Mouse (Mus musculus): Measurements from ENCODE around the gene Pamr1. TPM values are rescaled to one million over a fixed set of nuclear protein-coding genes. Genes with fewer than 3 reads are reported as not detected.

The Pamr1 gene
- polyA plus RNA-seq, 1 experiment from 2014 or later: 7.1 TPM

GRCm38 (mm10) chr2:102638690-102639089 lies 88.9 kb downstream of the Pamr1 start:
- no peak overlapping the region for H3K4me3 ChIP-seq (replicated peaks)
- H3K36me3 ChIP-seq (replicated peaks): no peaks in the 10 kb centered on the region
- H3K4me2 ChIP-seq: no peak overlapping the region
- no peak overlapping the region for H3K27ac ChIP-seq (replicated peaks)
- ATAC-seq (ENCODE audit: insufficient read depth): no peak
- no peaks in the 10 kb centered on the region for H3K9me3 ChIP-seq (replicated peaks)
- no peaks in the 10 kb centered on the region for H3K27me3 ChIP-seq
- H3K4me1 ChIP-seq (replicated peaks): no peaks in the 10 kb centered on the region
- 52% methylated on average over 2 of the region's 2 CpGs for WGBS (ENCODE audit: insufficient replicate concordance)
- no peak overlapping the region for H3K9ac ChIP-seq

GRCm38 (mm10) chr2:102648845-102649500 lies 99.2 kb downstream of the Pamr1 start:
- H3K36me3 ChIP-seq (replicated peaks): no peaks in the 10 kb centered on the region
- no peak for ATAC-seq (ENCODE audit: insufficient read depth)
- H3K27me3 ChIP-seq: no peaks in the 10 kb centered on the region
- H3K4me3 ChIP-seq (replicated peaks): no peak overlapping the region
- H3K27ac ChIP-seq (replicated peaks): no peak overlapping the region
- H3K9ac ChIP-seq: no peak overlapping the region
- H3K4me1 ChIP-seq (replicated peaks): no peaks in the 10 kb centered on the region
- no peaks in the 10 kb centered on the region for H3K9me3 ChIP-seq (replicated peaks)
- no peak overlapping the region for H3K4me2 ChIP-seq
- 66% methylated on average over 10 of the region's 10 CpGs for WGBS (ENCODE audit: insufficient replicate concordance)

GRCm38 (mm10) chr2:102650322-102650721 lies 100.5 kb downstream of the Pamr1 start:
- no peak overlapping the region for H3K4me2 ChIP-seq
- H3K9me3 ChIP-seq (replicated peaks): no peaks in the 10 kb centered on the region
- no peak overlapping the region for H3K27ac ChIP-seq (replicated peaks)
- no peaks in the 10 kb centered on the region for H3K27me3 ChIP-seq
- no peaks in the 10 kb centered on the region for H3K4me1 ChIP-seq (replicated peaks)
- ATAC-seq (ENCODE audit: insufficient read depth): no peak
- 49% methylated on average over 4 of the region's 4 CpGs for WGBS (ENCODE audit: insufficient replicate concordance)
- no peaks in the 10 kb centered on the region for H3K36me3 ChIP-seq (replicated peaks)
- no peak overlapping the region for H3K4me3 ChIP-seq (replicated peaks)
- H3K9ac ChIP-seq: no peak overlapping the region

GRCm38 (mm10) chr2:102655966-102656725 lies 106.3 kb downstream of the Pamr1 start:
- Histone ChIP-seq H3K4me1 (replicated peaks) (no peaks in the 10 kb centered on the region), H3K9ac (no peak overlapping the region), H3K4me2 (no peak overlapping the region), H3K4me3 (replicated peaks) (no peak overlapping the region), H3K27ac (replicated peaks) (no peak overlapping the region), H3K9me3 (replicated peaks) (no peaks in the 10 kb centered on the region), H3K27me3 (peaks cover 54% of the 10 kb centered on the region), H3K36me3 (replicated peaks) (no peaks in the 10 kb centered on the region)
- WGBS (ENCODE audit: insufficient replicate concordance): 56% methylated on average over 8 of the region's 8 CpGs
- no peak for ATAC-seq (ENCODE audit: insufficient read depth)

- no peak for ATAC-seq (ENCODE audit: insufficient read depth)
- Histone ChIP-seq H3K9me3 (replicated peaks) (no peaks in the 10 kb centered on the region), H3K4me1 (replicated peaks) (no peaks in the 10 kb centered on the region), H3K9ac (no peak overlapping the region), H3K27me3 (peaks cover 69% of the 10 kb centered on the region), H3K36me3 (replicated peaks) (no peaks in the 10 kb centered on the region), H3K27ac (replicated peaks) (no peak overlapping the region), H3K4me3 (replicated peaks) (no peak overlapping the region), H3K4me2 (no peak overlapping the region)
- 9% methylated on average over 7 of the region's 7 CpGs for WGBS (ENCODE audit: insufficient replicate concordance)
Measured at GRCm38 (mm10) chr2:102657726-102658125, 107.9 kb downstream of the Pamr1 start.

GRCm38 (mm10) chr2:102658163-102658660 lies 108.4 kb downstream of the Pamr1 start, which contains the start of gene Slc1a2:
Slc1a2 (plus strand) TSS chr2:102658659.
- Histone ChIP-seq H3K4me3 (replicated peaks) (peak within 1 kb of the TSS; percentile 44), H3K27me3 (peaks cover 73% of the 10 kb centered on the region), H3K4me2 (peak within 1 kb of the TSS; percentile 67), H3K9me3 (replicated peaks) (no peaks in the 10 kb centered on the region), H3K4me1 (replicated peaks) (no peaks in the 10 kb centered on the region), H3K36me3 (replicated peaks) (no peaks in the 10 kb centered on the region), H3K27ac (replicated peaks) (no peak within 1 kb of the TSS), H3K9ac (no peak within 1 kb of the TSS)
- WGBS (ENCODE audit: insufficient replicate concordance): 1% methylated on average over 20 of the region's 20 CpGs
- no peak for ATAC-seq (ENCODE audit: insufficient read depth)

- no peak overlapping the region for H3K9ac ChIP-seq
- ATAC-seq (ENCODE audit: insufficient read depth): no peak
- H3K4me1 ChIP-seq (replicated peaks): no peaks in the 10 kb centered on the region
- no peaks in the 10 kb centered on the region for H3K36me3 ChIP-seq (replicated peaks)
- H3K9me3 ChIP-seq (replicated peaks): no peaks in the 10 kb centered on the region
- H3K4me3 ChIP-seq (replicated peaks): peak overlapping the region; percentile 44
- WGBS (ENCODE audit: insufficient replicate concordance): under 1% methylated on average over 78 of the region's 80 CpGs
- H3K27ac ChIP-seq (replicated peaks): no peak overlapping the region
- peak overlapping the region; percentile 67 for H3K4me2 ChIP-seq
- H3K27me3 ChIP-seq: peaks cover 76% of the 10 kb centered on the region
Measured at GRCm38 (mm10) chr2:102658661-102659520, 109.1 kb downstream of the Pamr1 start.

- ATAC-seq (ENCODE audit: insufficient read depth): no peak
- Histone ChIP-seq H3K4me2 (peak overlapping the region; percentile 67), H3K36me3 (replicated peaks) (no peaks in the 10 kb centered on the region), H3K27me3 (peaks cover 76% of the 10 kb centered on the region), H3K9ac (no peak overlapping the region), H3K27ac (replicated peaks) (no peak overlapping the region), H3K4me1 (replicated peaks) (no peaks in the 10 kb centered on the region), H3K9me3 (replicated peaks) (no peaks in the 10 kb centered on the region), H3K4me3 (replicated peaks) (peak overlapping the region; percentile 44; the same call in 1 of the 2 replicates)
- 2% methylated on average over 10 of the region's 10 CpGs for WGBS (ENCODE audit: insufficient replicate concordance)
Measured at GRCm38 (mm10) chr2:102659521-102659830, 109.7 kb downstream of the Pamr1 start.

GRCm38 (mm10) chr2:102661052-102661451 lies 111.2 kb downstream of the Pamr1 start:
- Histone ChIP-seq H3K4me3 (replicated peaks) (no peak overlapping the region), H3K27me3 (peaks cover 73% of the 10 kb centered on the region)
- no peak for ATAC-seq (ENCODE audit: insufficient read depth)

GRCm38 (mm10) chr2:102662911-102663310 lies 113.1 kb downstream of the Pamr1 start:
- Histone ChIP-seq H3K27me3 (peaks cover 55% of the 10 kb centered on the region), H3K9ac (no peak overlapping the region), H3K4me2 (no peak overlapping the region), H3K36me3 (replicated peaks) (no peaks in the 10 kb centered on the region), H3K27ac (replicated peaks) (no peak overlapping the region), H3K9me3 (replicated peaks) (no peaks in the 10 kb centered on the region), H3K4me3 (replicated peaks) (no peak overlapping the region), H3K4me1 (replicated peaks) (no peaks in the 10 kb centered on the region)
- no peak for ATAC-seq (ENCODE audit: insufficient read depth)
- 47% methylated on average over 9 of the region's 9 CpGs for WGBS (ENCODE audit: insufficient replicate concordance)

More at GRCm38 (mm10) chr2:102661052-102661451, 111.2 kb downstream of the Pamr1 start:
- no peak overlapping the region for H3K4me2 ChIP-seq
- H3K4me1 ChIP-seq (replicated peaks): no peaks in the 10 kb centered on the region
- no peaks in the 10 kb centered on the region for H3K9me3 ChIP-seq (replicated peaks)
- H3K36me3 ChIP-seq (replicated peaks): no peaks in the 10 kb centered on the region
- H3K9ac ChIP-seq: no peak overlapping the region
- 37% methylated on average over 2 of the region's 2 CpGs for WGBS (ENCODE audit: insufficient replicate concordance)
- H3K27ac ChIP-seq (replicated peaks): no peak overlapping the region

- Histone ChIP-seq H3K27me3 (peaks cover 50% of the 10 kb centered on the region), H3K9me3 (replicated peaks) (no peaks in the 10 kb centered on the region), H3K27ac (replicated peaks) (no peak overlapping the region), H3K4me1 (replicated peaks) (no peaks in the 10 kb centered on the region), H3K4me2 (no peak overlapping the region), H3K36me3 (replicated peaks) (no peaks in the 10 kb centered on the region), H3K4me3 (replicated peaks) (no peak overlapping the region), H3K9ac (no peak overlapping the region)
- ATAC-seq (ENCODE audit: insufficient read depth): no peak
- 51% methylated on average over 6 of the region's 6 CpGs for WGBS (ENCODE audit: insufficient replicate concordance)
Measured at GRCm38 (mm10) chr2:102663339-102663738, 113.5 kb downstream of the Pamr1 start.

Measured in liver, embryonic 15.5 days (tissue).